Mouse (Mus musculus): Measurements from ENCODE around the gene Atp8a1. TPM values are rescaled to one million over a fixed set of nuclear protein-coding genes. Genes with fewer than 3 reads are reported as not detected.

Atp8a1 gene
- total and polyA plus RNA-seq, 3 experiments, result 4.4 to 11.2 (median 5.5) TPM

- H3K4me1 ChIP-seq (ENCODE audit: control insufficient read depth in 1 of 2, insufficient read depth in 2 of 2), result no peaks in the 10 kb centered on the region
- H3K27ac ChIP-seq (ENCODE audit: insufficient read depth, low read depth), result no peak overlapping the region
- H3K4me3 ChIP-seq (replicated peaks in 1 of 3; ENCODE audit: low read depth in 2 of 3, low read length in 2 of 3, poor library complexity in 1 of 3), result no peak overlapping the region
- dilution Hi-C loops (cut with MboI; ENCODE audit: extremely low pct_ligation_motif_present, extremely low pct_unique_long_range_greater_than_20kb, low sequenced_read_pairs) (no loop called here), in situ Hi-C loops (cut with MboI; ENCODE audit: low pct_ligation_motif_present, low pct_unique_long_range_greater_than_20kb, low sequenced_read_pairs) (no loop called here)
- H3K4me2 ChIP-seq (ENCODE audit: insufficient read depth, low read depth, poor library complexity, severe bottlenecking), result no peak overlapping the region
- H3K9me3 ChIP-seq (replicated peaks; ENCODE audit: low read length), result peaks cover 18% of the 10 kb centered on the region
- H3K79me2 ChIP-seq (replicated peaks; ENCODE audit: control insufficient read depth, extremely low read depth, insufficient read depth, poor library complexity, severe bottlenecking), result no peaks in the 10 kb centered on the region
- H3K27me3 ChIP-seq (replicated peaks), result no peaks in the 10 kb centered on the region
- H3K9ac ChIP-seq (ENCODE audit: insufficient read depth, low read depth), result no peak overlapping the region
- H3K36me3 ChIP-seq (replicated peaks in 1 of 2; ENCODE audit: control insufficient read depth in 1 of 2, insufficient read depth in 1 of 2, low read length in 1 of 2), result no peaks in the 10 kb centered on the region
- TF ChIP-seq PAX5 (IDR thresholded peaks at IDR 0.05; ENCODE audit: low read length) (no peak), POLR2AphosphoS2 (IDR thresholded peaks at IDR 0.05; ENCODE audit: low read depth, low read length) (no peak), E2F4 (IDR thresholded peaks at IDR 0.05; ENCODE audit: insufficient replicate concordance, low read depth, low read length) (no peak), BHLHE40 (IDR thresholded peaks at IDR 0.05; ENCODE audit: low read depth, low read length) (no peak), UBTF (IDR thresholded peaks at IDR 0.05; ENCODE audit: low read depth, low read length) (no peak), CHD1 (IDR thresholded peaks at IDR 0.05; ENCODE audit: low read depth, low read length) (no peak), POLR2A (IDR thresholded peaks at IDR 0.05; ENCODE audit: low read depth, low read length) (no peak), TBP (conservative IDR thresholded peaks at IDR 0.05; ENCODE audit: low read depth, low read length) (no peak)
- no peak for DNase-seq (ENCODE audit: extremely low read depth)
Measured at GRCm38 (mm10) chr5:67608674-67609519, 238.3 kb downstream of the Atp8a1 start.

- dilution Hi-C loops (cut with MboI; ENCODE audit: extremely low pct_ligation_motif_present, extremely low pct_unique_long_range_greater_than_20kb, low sequenced_read_pairs), result no loop called here
- DNase-seq (ENCODE audit: extremely low read depth), result no peak
- Histone ChIP-seq H3K27ac (ENCODE audit: insufficient read depth, low read depth) (no peak within 1 kb of the TSS), H3K4me2 (ENCODE audit: insufficient read depth, low read depth, poor library complexity, severe bottlenecking) (no peak within 1 kb of the TSS), H3K27me3 (replicated peaks) (no peaks in the 10 kb centered on the region), H3K4me3 (replicated peaks in 1 of 3; ENCODE audit: low read depth in 2 of 3, low read length in 2 of 3, poor library complexity in 1 of 3) (no peak within 1 kb of the TSS), H3K9ac (ENCODE audit: insufficient read depth, low read depth) (no peak within 1 kb of the TSS), H3K79me2 (replicated peaks; ENCODE audit: control insufficient read depth, extremely low read depth, insufficient read depth, poor library complexity, severe bottlenecking) (no peaks in the 10 kb centered on the region), H3K36me3 (replicated peaks in 1 of 2; ENCODE audit: control insufficient read depth in 1 of 2, insufficient read depth in 1 of 2, low read length in 1 of 2) (no peaks in the 10 kb centered on the region), H3K4me1 (ENCODE audit: control insufficient read depth in 1 of 2, insufficient read depth in 2 of 2) (no peaks in the 10 kb centered on the region), H3K9me3 (replicated peaks; ENCODE audit: low read length) (peaks cover 18% of the 10 kb centered on the region)
- in situ Hi-C loops (cut with MboI; ENCODE audit: low pct_ligation_motif_present, low pct_unique_long_range_greater_than_20kb, low sequenced_read_pairs), result no loop called here
- TF ChIP-seq JUN (IDR thresholded peaks at IDR 0.05; ENCODE audit: insufficient read depth, low read depth, low read length), result no peak
- TF ChIP-seq PAX5 (IDR thresholded peaks at IDR 0.05; ENCODE audit: low read length), result no peak
- TF ChIP-seq MXI1 (IDR thresholded peaks at IDR 0.05; ENCODE audit: low read depth, low read length), result no peak
- TF ChIP-seq MYC (IDR thresholded peaks at IDR 0.05; ENCODE audit: low read depth, low read length), result no peak
- TF ChIP-seq CHD1 (IDR thresholded peaks at IDR 0.05; ENCODE audit: low read depth, low read length), result no peak
- no peak for TF ChIP-seq ZNF384 (IDR thresholded peaks at IDR 0.05; ENCODE audit: low read depth, low read length)
- TF ChIP-seq UBTF (IDR thresholded peaks at IDR 0.05; ENCODE audit: low read depth, low read length), result no peak
- no peak for TF ChIP-seq MAFK (IDR thresholded peaks at IDR 0.05; ENCODE audit: insufficient replicate concordance, low read length)
Measured at GRCm38 (mm10) chr5:67607804-67608673, 239.2 kb downstream of the Atp8a1 start, which contains the start of gene Shisa3. Shisa3 (plus strand) TSS chr5:67607882.

Measured in CH12.LX (cell line).